Mouse (Mus musculus): ENCODE measurements around the gene Rarres2. TPM values are rescaled to one million over a fixed set of nuclear protein-coding genes. Genes with fewer than 3 reads are reported as not detected.

Gene Rarres2
- polyA plus RNA-seq, 1 experiment from 2014 or later, result 4.5 TPM

GRCm38 (mm10) chr6:48596545-48597232 lies 24.1 kb upstream of the Rarres2 start:
- Histone ChIP-seq H3K9ac (no peak overlapping the region), H3K4me3 (no peak overlapping the region), H3K4me1 (peaks cover 23% of the 10 kb centered on the region), H3K27ac (no peak overlapping the region), H3K36me3 (peaks cover 52% of the 10 kb centered on the region), H3K27me3 (no peaks in the 10 kb centered on the region), H3K9me3 (peaks cover 23% of the 10 kb centered on the region), H3K4me2 (no peak overlapping the region)
- 96% methylated on average over 45 of the region's 45 CpGs for WGBS
- no peak for ATAC-seq (ENCODE audit: insufficient number of reproducible peaks, insufficient read depth, low FRiP score, low TSS enrichment, low read depth)

GRCm38 (mm10) chr6:48595278-48595677 lies 22.7 kb upstream of the Rarres2 start:
- peak overlapping the region; percentile 81 for H3K4me2 ChIP-seq
- 65% methylated on average over 1 of the region's 1 CpGs for WGBS
- H3K27ac ChIP-seq, result no peak overlapping the region
- H3K4me3 ChIP-seq, result peak overlapping the region; percentile 80; the same call in 1 of the 2 replicates
- H3K9ac ChIP-seq, result 0 out of 2 replicates have a peak overlapping the region, but pooled peaks have one; percentile 88
- H3K4me1 ChIP-seq, result peaks cover 16% of the 10 kb centered on the region
- peaks cover 52% of the 10 kb centered on the region for H3K36me3 ChIP-seq
- peaks cover 23% of the 10 kb centered on the region for H3K9me3 ChIP-seq
- H3K27me3 ChIP-seq, result no peaks in the 10 kb centered on the region
- ATAC-seq (ENCODE audit: insufficient number of reproducible peaks, insufficient read depth, low FRiP score, low TSS enrichment, low read depth), result no peak

GRCm38 (mm10) chr6:48594043-48594738 lies 21.6 kb upstream of the Rarres2 start:
- peaks cover 23% of the 10 kb centered on the region for H3K9me3 ChIP-seq
- H3K36me3 ChIP-seq, result peaks cover 41% of the 10 kb centered on the region
- ATAC-seq (ENCODE audit: insufficient number of reproducible peaks, insufficient read depth, low FRiP score, low TSS enrichment, low read depth), result peak; percentile 23
- 1% methylated on average over 40 of the region's 41 CpGs for WGBS
- peaks cover 19% of the 10 kb centered on the region for H3K4me1 ChIP-seq
- H3K4me2 ChIP-seq, result peak overlapping the region; percentile 81
- no peaks in the 10 kb centered on the region for H3K27me3 ChIP-seq
- peak overlapping the region; percentile 88 for H3K9ac ChIP-seq
- peak overlapping the region; percentile 73 for H3K27ac ChIP-seq
- peak overlapping the region; percentile 80 for H3K4me3 ChIP-seq

- WGBS, result 5% methylated on average over 45 of the region's 45 CpGs
- peak; percentile 83 for ATAC-seq (ENCODE audit: insufficient number of reproducible peaks, insufficient read depth, low FRiP score, low TSS enrichment, low read depth)
Measured at GRCm38 (mm10) chr6:48593158-48594042, 20.8 kb upstream of the Rarres2 start, which contains the start of the genes Repin1 and Gm44965. Gene Repin1 (plus strand): TSS chr6:48593883. Gene Gm44965 (plus strand): TSS chr6:48593941.

GRCm38 (mm10) chr6:48591871-48592270 lies 19.3 kb upstream of the Rarres2 start:
- Histone ChIP-seq H3K36me3 (peaks cover 18% of the 10 kb centered on the region), H3K27me3 (no peaks in the 10 kb centered on the region), H3K9ac (no peak overlapping the region), H3K4me1 (peaks cover 23% of the 10 kb centered on the region), H3K4me3 (no peak overlapping the region), H3K9me3 (peaks cover 9% of the 10 kb centered on the region), H3K4me2 (no peak overlapping the region), H3K27ac (no peak overlapping the region)
- 82% methylated on average over 6 of the region's 6 CpGs for WGBS
- no peak for ATAC-seq (ENCODE audit: insufficient number of reproducible peaks, insufficient read depth, low FRiP score, low TSS enrichment, low read depth)

More at GRCm38 (mm10) chr6:48593158-48594042, 20.8 kb upstream of the Rarres2 start, which contains the start of the genes Repin1 and Gm44965:
- H3K27ac ChIP-seq, result peak within 1 kb of the TSS; percentile 73
- peaks cover 23% of the 10 kb centered on the region for H3K9me3 ChIP-seq
- H3K36me3 ChIP-seq, result peaks cover 33% of the 10 kb centered on the region
- peak within 1 kb of the TSS; percentile 81 for H3K4me2 ChIP-seq
- H3K27me3 ChIP-seq, result no peaks in the 10 kb centered on the region
- peak within 1 kb of the TSS; percentile 80 for H3K4me3 ChIP-seq
- peak within 1 kb of the TSS; percentile 88 for H3K9ac ChIP-seq
- peaks cover 23% of the 10 kb centered on the region for H3K4me1 ChIP-seq

GRCm38 (mm10) chr6:48591221-48591845 lies 18.7 kb upstream of the Rarres2 start:
- no peak overlapping the region for H3K4me3 ChIP-seq
- 89% methylated on average over 3 of the region's 3 CpGs for WGBS
- no peak overlapping the region for H3K9ac ChIP-seq
- no peak overlapping the region for H3K4me2 ChIP-seq
- ATAC-seq (ENCODE audit: insufficient number of reproducible peaks, insufficient read depth, low FRiP score, low TSS enrichment, low read depth), result no peak
- H3K27ac ChIP-seq, result no peak overlapping the region
- no peaks in the 10 kb centered on the region for H3K27me3 ChIP-seq
- H3K9me3 ChIP-seq, result peaks cover 3% of the 10 kb centered on the region
- peaks cover 23% of the 10 kb centered on the region for H3K4me1 ChIP-seq
- H3K36me3 ChIP-seq, result peaks cover 13% of the 10 kb centered on the region

GRCm38 (mm10) chr6:48589194-48589750 lies 16.7 kb upstream of the Rarres2 start, which contains the start of gene Gm45021:
Gene Gm45021 (plus strand): TSS chr6:48589610.
- Histone ChIP-seq H3K9me3 (no peaks in the 10 kb centered on the region), H3K4me1 (peaks cover 13% of the 10 kb centered on the region), H3K27me3 (no peaks in the 10 kb centered on the region), H3K27ac (peak within 1 kb of the TSS; percentile 33; the same call in 1 of the 2 replicates), H3K4me2 (no peak within 1 kb of the TSS), H3K4me3 (no peak within 1 kb of the TSS), H3K36me3 (no peaks in the 10 kb centered on the region), H3K9ac (peak within 1 kb of the TSS; percentile 46; the same call in 1 of the 2 replicates)
- no peak for ATAC-seq (ENCODE audit: insufficient number of reproducible peaks, insufficient read depth, low FRiP score, low TSS enrichment, low read depth)
- 27% methylated on average over 6 of the region's 6 CpGs for WGBS

GRCm38 (mm10) chr6:48582037-48582436 lies 9.4 kb upstream of the Rarres2 start:
- Histone ChIP-seq H3K9ac (no peak overlapping the region), H3K4me3 (no peak overlapping the region), H3K27me3 (no peaks in the 10 kb centered on the region), H3K4me1 (0 out of 2 replicates have a peak, but pooled peaks cover 4% of the 10 kb centered on the region), H3K4me2 (no peak overlapping the region), H3K9me3 (no peaks in the 10 kb centered on the region), H3K36me3 (no peaks in the 10 kb centered on the region), H3K27ac (no peak overlapping the region)
- WGBS, result 69% methylated on average over 3 of the region's 3 CpGs
- ATAC-seq (ENCODE audit: insufficient number of reproducible peaks, insufficient read depth, low FRiP score, low TSS enrichment, low read depth), result no peak

- no peak overlapping the region for H3K4me3 ChIP-seq
- 52% methylated on average over 3 of the region's 3 CpGs for WGBS
- no peak overlapping the region for H3K27ac ChIP-seq
- no peak for ATAC-seq (ENCODE audit: insufficient number of reproducible peaks, insufficient read depth, low FRiP score, low TSS enrichment, low read depth)
- H3K4me1 ChIP-seq, result 0 out of 2 replicates have a peak, but pooled peaks cover 4% of the 10 kb centered on the region
- no peaks in the 10 kb centered on the region for H3K9me3 ChIP-seq
- no peak overlapping the region for H3K9ac ChIP-seq
- no peaks in the 10 kb centered on the region for H3K27me3 ChIP-seq
- H3K4me2 ChIP-seq, result no peak overlapping the region
- no peaks in the 10 kb centered on the region for H3K36me3 ChIP-seq
Measured at GRCm38 (mm10) chr6:48581257-48581656, 8.7 kb upstream of the Rarres2 start.

- no peak for ATAC-seq (ENCODE audit: insufficient number of reproducible peaks, insufficient read depth, low FRiP score, low TSS enrichment, low read depth)
- WGBS, result 21% methylated on average over 5 of the region's 5 CpGs
- no peaks in the 10 kb centered on the region for H3K36me3 ChIP-seq
- H3K4me1 ChIP-seq, result 0 out of 2 replicates have a peak, but pooled peaks cover 4% of the 10 kb centered on the region
- H3K9ac ChIP-seq, result no peak overlapping the region
- no peaks in the 10 kb centered on the region for H3K9me3 ChIP-seq
- H3K27me3 ChIP-seq, result no peaks in the 10 kb centered on the region
- H3K4me2 ChIP-seq, result peak overlapping the region; percentile 21; the same call in 1 of the 2 replicates
- H3K27ac ChIP-seq, result peak overlapping the region; percentile 16; the same call in 1 of the 2 replicates
- no peak overlapping the region for H3K4me3 ChIP-seq
Measured at GRCm38 (mm10) chr6:48579215-48579648, 6.6 kb upstream of the Rarres2 start.
